Comparison of ENCODE assay signal across 17 mouse cellular contexts in genomic region chr9:12157157-12157556, GRCm38 (mm10).
A peak's percentile ranks its signal among the peaks of the same experiment; 100 is the strongest.
DNase-seq lines count a peak whose midpoint lies in the region; ATAC-seq and TF ChIP-seq lines count a peak whose summit lies in the region.
"Had no signal": no experiment of that assay in that cellular context is flagged by ENCODE, and none has a peak within 500 bp of the region (broad histone marks: within the 10 kb centered on the region; RNA-seq: fewer than 3 reads in every experiment).

No protein-coding gene starts in this region.

- ATAC-seq in frontal cortex, adult (ENCODE audit: low TSS enrichment) = peak; percentile 55; the same call in 1 of the 2 replicates
- ATAC-seq: forebrain, embryonic 13.5 days; liver, postnatal 0 days had no signal

- peak; percentile 69 for TF ChIP-seq CTCF in layer of hippocampus, adult 2 months (conservative IDR thresholded peaks at IDR 0.05)

- no peak overlapping the region for H3K4me3 ChIP-seq in layer of hippocampus, adult 2 months
- H3K4me3 ChIP-seq: forebrain, embryonic 13.5 days; hindbrain, embryonic 12.5 days; limb, embryonic 15.5 days; midbrain, embryonic 12.5 days had no signal

- no peak for DNase-seq in frontal cortex, postnatal 10 days (ENCODE audit: low spot score in 2 of 2)
- no peak for DNase-seq in layer of hippocampus, adult 2 months (ENCODE audit: low spot score in 2 of 2)
- DNase-seq in layer of hippocampus, postnatal 14 days (ENCODE audit: low spot score in 2 of 2) = no peak
- peak; percentile 30 for DNase-seq in brain, adult 2 months (ENCODE audit: low read depth, low spot score)
- DNase-seq in kidney, postnatal 36 days = peak; percentile 6 to 48
- no peak for DNase-seq in lung, adult 18-20 months
- no peak for DNase-seq in testis, postnatal 10 days (ENCODE audit: low spot score)
- DNase-seq: adrenal gland, postnatal 25 days; cerebellum, adult 9-10 months; liver, postnatal 0 days; lung, postnatal 4 days; thymus, postnatal 4 days had no signal

- no peak overlapping the region for H3K27ac ChIP-seq in layer of hippocampus, adult 2 months
- H3K27ac ChIP-seq: forebrain, embryonic 13.5 days; hindbrain, embryonic 12.5 days; limb, embryonic 15.5 days; midbrain, embryonic 12.5 days had no signal

Comparison
In these comparisons a context has a peak if more than half of its experiments do, and no peak if none do; other contexts are left out.
1. DNase-seq: peak in brain, adult 2 months (single experiment) and kidney, postnatal 36 days (2 of 2); none in frontal cortex, postnatal 10 days (0 of 2), layer of hippocampus, adult 2 months (0 of 2), layer of hippocampus, postnatal 14 days (0 of 2), lung, adult 18-20 months (0 of 2) and testis, postnatal 10 days (single experiment).